Mouse (Mus musculus) adrenal gland, adult 18-20 months (tissue): ENCODE data around the gene Hook2. TPM values are rescaled to one million over a fixed set of nuclear protein-coding genes. Genes with fewer than 3 reads are reported as not detected.

Experiments used
- DNase-seq, 2 experiments: peaks; one replicate each; pipeline ENCODE4 v3.0.0; 2021 to 2022; ENCODE audit warnings: low spot score in 2 of 2
- total RNA-seq, 2 experiments: library from RNA; stranded (reverse); gene quantifications; 1 replicate in 1 of 2; 2 replicates in 1 of 2; pipeline ENCODE4 v1.2.3; 2021

The Hook2 gene
- total RNA-seq, 2 experiments from 2014 or later, result 6.3 to 7.2 TPM

DNA sequence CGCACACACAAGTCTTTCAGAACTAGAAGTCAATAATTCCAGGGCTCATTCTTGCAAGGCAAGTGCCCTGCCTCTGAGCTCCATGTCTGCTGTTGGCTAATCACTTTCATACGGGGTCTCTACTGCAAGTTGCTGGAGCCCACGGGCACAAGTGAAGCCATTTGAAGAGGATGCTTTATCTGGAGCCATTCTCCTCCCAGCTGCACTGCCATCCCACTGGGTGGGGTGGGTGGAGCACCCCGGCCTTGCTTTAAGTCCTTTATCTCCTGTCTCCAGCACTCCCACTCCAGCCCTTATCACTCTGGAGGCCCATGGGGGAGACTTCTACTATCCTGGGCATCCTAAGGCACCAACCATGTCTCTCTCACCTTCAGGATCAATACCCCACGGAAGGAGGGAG, 19.5 kb upstream of the Hook2 start:
- no peak for DNase-seq

DNA sequence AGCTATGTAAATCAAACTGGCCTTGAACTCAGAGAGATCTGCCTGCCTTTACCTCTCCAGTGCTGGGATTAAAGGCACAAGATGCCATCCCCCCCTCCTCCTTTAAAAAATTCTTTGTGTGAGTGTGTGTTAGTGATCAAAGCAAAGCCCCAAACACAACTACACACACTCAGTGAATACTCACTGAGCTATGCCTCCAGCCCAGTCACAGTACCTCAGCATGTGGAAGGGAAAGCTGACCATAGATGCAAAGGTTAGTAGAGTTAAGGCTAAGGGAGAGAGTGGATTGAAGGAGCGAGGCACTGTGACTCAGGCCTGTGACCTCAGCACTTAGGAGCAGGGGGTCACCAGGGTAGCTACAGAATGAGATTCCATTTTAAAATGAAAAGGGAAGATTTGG, 17.3 kb upstream of the Hook2 start:
- DNase-seq, result no peak

DNA sequence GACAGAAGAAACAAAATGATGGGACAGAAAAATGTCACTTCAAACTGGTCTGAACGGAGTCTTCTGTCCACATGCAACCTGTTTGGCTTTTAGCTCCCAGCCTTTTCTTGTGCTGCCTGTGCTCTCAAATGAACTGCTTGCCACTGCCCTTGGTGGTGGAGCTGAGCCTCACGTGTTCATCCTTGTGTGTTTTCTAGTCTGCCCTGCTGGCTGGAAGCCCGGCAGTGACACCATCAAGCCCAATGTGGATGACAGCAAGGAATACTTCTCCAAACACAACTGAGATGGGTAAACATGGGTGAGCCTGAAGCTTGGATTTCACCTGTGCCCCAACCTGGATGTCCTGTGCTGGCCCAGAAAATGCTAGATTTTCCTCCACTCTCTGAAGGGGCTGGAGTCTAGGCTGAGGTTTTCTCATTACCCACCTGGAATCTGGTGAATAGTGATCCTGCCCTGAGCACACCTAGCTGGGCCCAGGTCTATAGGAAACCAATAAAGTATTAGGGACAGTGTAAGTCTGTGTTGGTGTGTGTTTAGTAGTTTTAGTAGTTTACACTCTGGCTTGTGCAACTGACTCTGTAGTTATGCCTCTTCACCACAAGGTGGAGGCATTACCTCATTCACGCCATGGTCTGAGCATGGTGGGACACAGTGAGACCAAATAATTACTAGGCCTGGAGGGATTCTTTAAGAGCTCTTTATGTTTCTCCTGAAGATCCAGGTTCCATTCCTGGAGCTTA, 16.4 kb upstream of the Hook2 start:
- DNase-seq, result peak; percentile 45 to 69

DNA sequence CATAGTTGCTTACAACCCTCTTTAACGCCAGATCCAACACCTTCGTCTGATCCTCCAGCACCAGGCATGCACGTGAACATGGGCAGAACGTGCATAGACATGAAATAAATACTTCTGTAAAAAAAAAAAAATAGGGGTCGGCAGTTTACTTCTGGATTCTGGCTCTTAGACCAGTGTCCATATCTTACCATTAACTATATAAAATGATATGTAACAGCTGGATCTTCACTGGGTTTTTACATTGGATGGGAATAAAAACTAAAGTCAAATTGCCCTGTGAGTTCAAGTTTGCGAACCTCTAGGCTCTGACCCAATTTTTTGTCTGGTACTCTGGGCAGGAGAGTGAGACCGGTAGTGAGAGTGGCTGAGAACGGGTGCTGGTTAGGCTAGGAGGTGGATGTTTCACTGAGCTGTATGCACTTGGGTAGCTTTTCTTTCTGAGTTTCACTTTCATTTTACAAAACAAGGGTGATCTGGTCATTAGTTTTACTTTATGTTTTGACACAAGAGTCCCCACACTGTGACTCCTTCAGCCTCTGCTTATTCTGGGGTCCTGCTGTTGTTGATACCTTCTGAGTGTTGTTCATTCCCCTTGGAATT, 15.8 kb upstream of the Hook2 start:
- DNase-seq, result no peak

DNA sequence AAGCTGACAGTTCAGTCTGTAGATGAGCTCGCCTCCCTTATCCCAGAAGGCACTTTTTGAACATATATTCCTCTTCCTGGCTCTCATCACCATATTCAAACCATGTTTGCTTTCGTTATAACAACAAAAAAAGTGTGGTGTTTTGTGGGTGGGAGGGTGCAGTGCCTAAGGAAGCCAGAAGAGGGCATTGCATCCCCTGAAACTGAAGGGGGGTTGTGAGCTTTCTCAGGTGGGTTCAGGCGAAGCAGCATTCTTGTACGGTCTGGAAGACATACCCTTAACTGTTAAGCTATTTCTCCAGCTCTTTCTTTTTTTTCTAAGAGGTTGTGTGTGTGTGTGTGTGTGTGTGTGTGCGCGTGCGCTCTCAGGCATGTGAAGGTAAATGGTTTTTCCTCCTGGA, 15.0 kb upstream of the Hook2 start:
- peak in 1 of 2 experiments; percentile 72 for DNase-seq

DNA sequence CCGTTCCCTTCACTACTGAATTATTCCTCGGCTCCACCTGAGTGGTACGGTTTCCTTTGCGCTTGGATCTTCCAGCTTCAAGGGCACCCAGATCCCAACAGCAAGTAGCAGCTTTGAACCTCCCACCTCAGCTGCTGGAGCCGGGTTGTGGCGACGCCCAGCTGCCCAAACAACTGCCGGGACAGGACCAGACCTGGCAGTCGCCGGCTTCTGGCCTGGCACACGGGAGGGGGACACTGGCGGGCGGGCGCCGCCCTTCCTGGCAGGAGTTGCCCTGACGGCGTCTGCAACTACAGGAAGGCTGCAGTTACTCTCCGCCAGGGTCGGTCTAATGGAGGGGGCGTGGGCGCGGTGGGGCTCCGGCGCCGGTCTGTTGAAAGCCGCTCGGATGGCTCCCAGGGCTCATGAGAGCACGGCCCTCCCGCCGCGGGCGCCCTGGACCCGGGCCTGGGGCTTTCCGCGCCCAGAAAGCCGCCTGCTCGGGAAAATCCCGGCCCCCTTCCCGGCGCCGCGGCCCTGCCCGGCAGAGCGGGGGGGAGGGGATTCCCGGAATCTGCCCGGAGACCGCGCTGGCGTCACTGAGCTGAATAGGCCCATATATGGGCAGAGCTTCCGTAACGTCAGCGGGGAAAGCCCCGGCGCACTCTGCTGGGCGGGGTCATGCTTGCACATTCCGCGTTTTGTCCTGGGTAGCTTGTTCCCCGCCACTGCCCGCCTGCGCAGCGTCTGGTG, 14.2 kb upstream of the Hook2 start:
- peak; percentile 96 to 99 for DNase-seq

DNA sequence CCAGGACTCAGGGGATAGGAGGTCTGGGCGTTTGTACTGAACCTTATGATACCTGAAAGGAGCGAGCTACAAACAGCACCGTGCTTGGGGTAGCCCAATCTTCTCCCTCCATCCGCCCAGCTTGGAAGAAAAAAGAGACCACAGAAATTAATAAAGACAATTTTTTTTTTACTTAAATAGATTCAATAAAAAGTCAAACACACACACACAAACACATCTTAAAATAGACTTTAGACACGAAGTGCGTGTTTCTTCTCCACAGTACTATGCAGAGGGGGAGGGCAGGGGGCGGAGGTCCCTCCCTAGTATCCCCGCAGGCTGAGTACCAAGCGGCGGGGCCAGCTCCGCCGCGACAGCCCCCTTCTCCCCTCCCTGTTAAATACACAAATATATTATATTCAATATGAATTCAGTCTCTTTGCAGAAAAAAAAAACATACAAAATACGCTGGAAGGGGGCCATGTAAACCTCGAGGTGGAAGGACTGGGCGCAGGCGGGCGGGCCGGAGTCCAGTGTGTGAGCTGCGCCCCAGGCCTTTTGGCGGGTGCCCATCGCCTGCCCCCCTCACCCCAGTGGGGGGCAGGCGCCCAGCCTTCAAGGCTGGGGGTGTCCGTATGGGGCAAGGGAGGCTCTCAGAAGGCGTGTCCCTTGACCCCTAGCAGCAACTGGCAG, 13.5 kb upstream of the Hook2 start:
- no peak for DNase-seq

DNA sequence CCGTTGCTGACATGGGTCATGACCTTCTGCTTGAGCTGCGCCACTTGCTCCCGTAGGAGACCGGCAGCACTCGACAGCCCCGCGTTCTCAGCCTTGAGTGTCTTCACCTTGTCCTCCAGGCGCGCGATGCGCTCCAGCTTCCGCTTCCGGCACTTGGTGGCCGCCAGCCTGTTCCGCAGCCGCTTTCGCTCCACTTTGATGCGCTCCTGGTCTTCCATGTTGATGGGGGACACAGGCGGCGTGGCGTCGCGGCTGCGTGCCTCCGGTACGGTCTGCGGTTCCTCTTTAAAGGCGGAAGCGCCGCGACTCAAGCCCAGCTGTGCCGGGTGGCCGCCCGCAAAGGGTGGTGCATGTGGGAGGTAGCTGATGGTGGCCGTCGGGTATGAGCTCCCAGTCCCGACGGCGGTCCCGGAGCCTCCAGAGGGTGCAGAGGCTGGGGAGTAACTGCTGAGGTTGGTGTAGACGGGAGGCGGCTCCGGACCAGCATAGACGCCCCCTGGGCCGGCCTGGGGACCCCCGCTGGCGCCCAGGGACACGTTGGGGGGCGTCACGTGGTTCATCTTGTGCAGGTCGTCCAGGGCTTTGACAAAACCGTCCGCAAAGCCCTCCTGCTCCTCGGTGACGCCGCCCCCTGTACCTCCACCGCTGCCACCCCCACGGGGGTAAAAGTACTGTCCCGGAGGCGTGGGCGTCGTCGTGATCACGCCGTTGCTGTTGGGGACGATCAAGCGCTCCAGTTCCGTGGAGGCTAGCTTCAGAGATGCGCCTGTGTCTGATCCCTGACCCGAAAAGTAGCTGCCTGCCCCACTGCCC, 12.8 kb upstream of the Hook2 start:
- DNase-seq, result peak; percentile 64 to 71

DNA sequence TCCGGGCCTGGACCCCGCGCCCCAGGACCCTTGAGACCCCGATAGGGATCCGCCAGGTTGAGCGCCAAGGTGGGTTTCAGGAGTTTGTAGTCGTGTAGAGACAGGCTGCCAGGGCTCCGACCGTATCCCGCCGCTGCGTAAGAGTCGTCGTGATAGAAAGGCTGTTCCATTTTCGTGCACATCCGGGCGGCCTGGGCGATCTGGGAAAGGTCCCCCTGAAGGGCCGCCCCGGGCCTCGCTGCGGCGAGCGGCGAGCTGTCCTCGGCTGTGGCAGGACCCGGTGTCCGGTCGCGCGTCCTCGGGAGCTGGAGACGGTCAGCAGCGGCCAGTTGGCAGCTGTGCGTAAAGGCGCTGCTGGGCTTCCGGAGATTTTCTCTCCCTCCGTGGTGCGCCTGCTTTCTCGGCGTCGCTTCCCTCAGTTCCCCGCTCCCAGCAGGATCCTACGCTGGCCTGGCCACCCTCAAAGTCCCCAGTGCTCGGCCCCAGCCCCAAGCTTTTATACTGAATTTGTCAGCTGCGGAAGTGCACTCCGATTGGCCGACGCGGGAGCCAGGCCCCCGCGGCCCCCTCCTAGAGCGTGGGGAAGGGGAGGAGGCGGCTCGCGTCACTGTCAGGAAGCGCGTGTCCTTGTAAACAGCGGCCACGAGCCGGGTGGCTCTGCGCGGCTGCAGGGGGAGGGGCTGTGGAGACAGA, 12.0 kb upstream of the Hook2 start, which contains the start of gene Junb:
Gene Junb, minus strand, starts transcription at position 471 of the 693 bp plus-strand sequence.
- DNase-seq, result peak; percentile 99

DNA sequence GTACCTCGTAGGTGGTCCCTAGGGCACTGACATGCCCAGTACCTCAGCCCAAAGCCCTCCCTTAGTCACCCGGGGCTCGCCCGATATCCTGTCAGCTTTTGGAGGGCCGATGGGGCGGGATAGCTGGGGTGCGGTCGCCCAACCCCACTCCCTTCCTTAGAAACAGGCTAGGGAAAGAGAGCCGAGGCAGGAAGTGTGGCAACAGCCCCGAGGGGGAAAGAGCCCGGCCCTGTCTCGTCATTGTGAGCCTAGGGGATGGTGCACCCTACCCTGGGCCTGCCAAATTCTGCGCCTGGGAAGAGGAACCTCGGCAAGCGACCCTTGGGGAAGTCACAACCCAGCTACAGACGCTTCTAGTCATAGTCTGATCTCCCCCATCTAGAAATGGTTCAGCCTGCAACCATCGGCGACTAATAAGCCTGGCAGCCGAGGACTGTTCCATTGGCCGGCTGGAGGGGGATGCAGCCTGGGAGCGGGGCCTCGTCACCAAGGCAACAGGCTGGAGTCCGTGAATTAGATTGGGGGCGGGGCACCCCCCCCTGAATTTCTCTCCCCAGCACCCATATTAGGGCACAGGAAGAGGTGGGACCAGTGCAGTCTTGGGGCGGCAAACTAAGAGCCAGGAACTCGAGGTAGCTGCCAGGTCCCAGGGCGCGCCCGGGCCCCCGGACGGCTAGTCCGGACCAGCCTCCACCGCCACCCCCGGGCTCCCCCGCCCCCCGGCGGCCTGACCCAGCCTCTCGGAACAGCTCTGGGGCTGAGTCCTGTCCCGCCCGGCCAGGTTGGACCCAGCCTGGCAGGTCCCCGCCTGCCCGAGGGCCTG, 10.6 kb upstream of the Hook2 start:
- peak; percentile 84 to 87 for DNase-seq

DNA sequence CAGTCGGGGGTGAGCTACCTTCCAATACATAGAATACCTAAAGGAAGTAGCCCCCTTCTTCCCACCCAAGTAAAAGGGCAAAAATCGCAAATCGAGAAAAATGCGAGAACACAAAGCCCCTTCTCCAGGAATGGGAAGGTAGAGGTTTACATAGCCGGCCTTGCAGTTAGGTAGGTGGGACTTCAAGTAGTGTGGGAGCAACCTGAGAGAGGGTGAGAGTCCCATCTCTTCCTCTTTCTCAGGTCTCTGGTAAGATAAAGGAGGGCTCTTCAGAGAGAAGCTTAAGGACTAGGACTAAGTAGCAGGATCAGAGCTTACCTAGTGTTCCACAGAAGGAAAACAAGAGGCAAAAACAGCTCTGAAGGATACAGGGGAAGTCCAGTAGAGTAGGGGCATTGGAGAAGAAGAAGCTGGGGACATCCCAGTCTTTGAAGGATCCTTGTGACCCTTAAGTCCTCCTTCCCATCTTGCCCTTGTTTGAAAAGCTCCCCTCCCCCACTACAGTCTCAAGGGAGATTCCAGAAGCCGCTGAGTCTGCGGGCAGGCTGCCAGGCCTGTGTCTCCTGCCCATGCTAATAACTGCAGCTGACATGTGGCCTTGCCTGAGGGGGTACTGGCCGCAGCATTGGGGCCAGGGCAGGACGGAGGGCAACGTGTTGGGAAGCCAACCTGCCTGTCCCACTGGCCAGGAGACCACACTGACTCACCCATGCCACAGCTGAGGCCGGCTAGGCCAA, 9.6 kb upstream of the Hook2 start:
- peak; percentile 77 to 78 for DNase-seq

DNA sequence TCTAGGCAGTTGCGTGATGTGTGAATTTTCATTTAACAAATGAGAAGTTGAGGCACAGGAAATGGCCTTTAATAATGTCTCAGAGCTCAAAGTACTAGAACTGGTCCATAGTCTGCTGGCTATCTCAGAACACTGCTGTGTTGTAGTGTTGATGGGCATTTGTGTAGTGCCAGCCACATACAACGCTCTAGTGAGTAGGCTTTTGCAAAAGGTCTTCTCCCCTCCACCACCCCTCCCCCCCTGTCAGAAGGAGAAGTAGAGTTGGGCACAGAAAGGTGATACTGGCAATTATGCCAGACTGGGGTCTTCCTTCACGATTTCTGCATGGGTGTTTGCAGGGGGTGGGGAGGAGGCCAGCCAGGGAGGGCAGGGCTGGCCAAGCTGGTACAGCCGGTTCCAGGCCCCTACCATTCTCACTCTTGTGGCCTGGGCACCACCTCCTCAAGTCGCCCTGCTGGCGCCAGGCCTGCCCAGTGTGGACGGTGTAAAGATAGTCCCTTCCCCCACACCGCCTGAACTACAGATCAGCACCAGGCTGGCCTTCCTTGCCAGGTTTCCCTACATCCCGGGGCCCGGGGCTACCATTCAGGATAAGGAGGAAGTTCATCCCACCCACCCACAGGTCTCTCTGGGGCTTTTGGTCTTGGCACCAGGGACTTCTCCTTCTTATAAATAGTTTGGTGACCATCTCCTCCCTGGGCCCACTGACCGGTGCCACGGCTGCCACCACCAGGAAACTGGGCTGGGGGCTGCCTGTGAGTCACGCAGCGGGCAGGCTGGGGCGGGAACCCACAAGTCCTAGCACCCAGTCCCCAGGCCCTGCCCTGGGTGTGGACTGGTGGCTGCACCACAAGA, 8.5 kb upstream of the Hook2 start:
- DNase-seq, result no peak

DNA sequence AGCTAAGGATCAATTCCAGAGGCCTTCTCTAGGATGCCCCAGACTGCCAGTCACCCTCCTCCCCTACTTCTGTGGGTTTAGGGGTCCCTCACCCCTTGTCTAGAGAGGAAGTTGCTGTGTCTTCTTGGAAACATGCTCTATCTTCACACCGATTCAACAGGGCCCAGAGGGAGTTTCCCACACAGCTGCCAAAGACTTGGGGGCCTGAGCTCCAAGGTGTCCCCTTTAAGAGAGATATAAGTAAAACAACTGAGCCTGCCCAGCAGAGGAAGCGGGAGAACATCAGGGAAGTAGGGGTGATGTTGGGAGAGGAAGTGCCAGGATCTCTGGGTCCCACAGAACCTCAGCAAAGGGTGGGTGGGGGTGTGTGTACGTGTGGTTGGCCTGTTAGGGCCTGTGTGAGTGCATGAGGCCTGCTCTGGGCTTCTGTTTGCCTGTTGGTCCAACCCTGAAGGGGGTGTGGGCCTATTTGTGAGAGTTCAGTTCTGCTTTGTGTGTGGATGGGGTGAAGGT, 7.8 kb upstream of the Hook2 start:
- no peak for DNase-seq

DNA sequence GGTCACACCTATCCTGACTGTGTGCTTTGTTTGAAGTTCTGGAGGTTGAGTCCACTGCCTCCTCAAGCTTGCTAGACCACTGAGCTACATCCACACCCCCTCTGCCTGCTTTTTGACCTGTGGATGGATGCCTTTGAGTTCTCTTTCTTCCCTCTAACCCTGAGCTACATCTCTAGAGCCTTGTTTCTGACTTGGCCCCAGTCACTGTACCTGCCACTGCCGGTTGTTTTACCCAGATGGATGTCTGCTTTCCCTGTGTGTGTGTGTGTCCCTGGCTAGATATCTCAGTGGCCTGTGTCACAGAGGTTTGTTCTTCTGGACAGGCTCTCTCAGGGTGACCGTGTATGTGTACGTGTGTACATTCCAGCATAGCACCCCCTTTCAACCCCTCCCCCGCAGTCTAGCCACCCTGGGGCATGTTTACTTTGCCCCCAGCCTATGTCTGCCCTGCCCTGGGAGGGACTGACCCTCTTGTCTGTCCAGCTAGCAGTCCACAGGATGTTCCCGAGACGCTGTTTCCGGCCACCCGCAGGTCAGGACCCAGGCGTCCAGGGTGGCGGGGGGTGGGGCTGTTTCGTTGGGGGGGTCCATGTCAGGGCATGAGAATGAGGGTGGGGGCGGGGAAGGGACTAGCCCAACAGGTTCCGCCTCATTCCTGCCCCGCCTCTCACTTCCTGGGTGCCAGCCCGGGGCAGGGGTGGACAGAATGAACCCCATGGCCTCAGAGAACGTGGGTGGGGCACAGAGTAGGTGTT, 5.9 kb upstream of the Hook2 start:
- peak in 1 of 2 experiments; percentile 48 for DNase-seq

DNA sequence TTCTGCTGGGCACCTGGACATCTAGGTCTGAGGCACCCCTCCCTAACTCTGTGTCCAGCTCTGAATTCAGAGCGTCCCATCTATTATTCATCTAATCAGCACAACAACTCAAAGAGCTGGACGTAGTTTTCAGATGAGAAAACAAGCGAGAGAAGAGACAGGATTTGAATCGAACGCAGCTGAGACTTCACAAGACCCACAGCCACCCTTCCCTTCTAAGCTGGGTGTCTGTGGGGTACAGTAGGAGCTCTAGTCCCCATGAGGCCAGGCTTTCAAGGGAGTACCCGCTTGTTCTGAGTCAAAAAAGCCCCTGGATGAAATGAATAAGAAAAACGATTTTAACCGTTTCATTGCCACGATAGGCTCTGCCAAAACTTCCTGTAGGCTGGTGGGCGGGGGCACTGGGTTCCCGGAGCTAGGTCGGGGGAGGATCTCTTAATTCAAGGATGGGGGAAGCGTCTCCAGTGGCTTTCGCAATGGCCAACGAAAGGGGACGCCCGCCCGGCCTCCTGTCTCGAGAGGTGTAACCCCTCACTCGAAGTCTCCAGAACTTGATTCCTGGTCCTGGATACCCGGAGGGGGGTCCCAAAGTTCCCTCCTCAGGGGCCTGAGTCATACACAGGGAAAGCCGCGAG, 5.2 kb upstream of the Hook2 start:
- no peak for DNase-seq
